Mouse (Mus musculus) neural tube, embryonic 14.5 days (tissue): ENCODE results near the gene Prss35. TPM values are rescaled to one million over a fixed set of nuclear protein-coding genes. Genes with fewer than 3 reads are reported as not detected.
A peak's percentile ranks its signal among the peaks of the same experiment; 100 is the strongest.

Experiments used
- ATAC-seq: fragments of 200-750 bp; cut with Nextera tagmentation; 2 replicates; pipeline ENCODE4 v1.8.0; 2017; ENCODE audit warnings: low read depth, mild to moderate bottlenecking, moderate TSS enrichment, moderate library complexity
- H3K27ac ChIP-seq: fragments of 300-500 bp; sonication (generic); 2 replicates; pipeline ENCODE4 v1.5.1; 2014; ENCODE audit warnings: low read depth, mild to moderate bottlenecking, control low read depth, low read length, moderate library complexity, mixed read lengths
- H3K27me3 ChIP-seq: fragments of 300-500 bp; sonication (generic); 2 replicates; pipeline ENCODE4 v1.6.1; 2014; ENCODE audit warnings: low read length; ENCODE audit not compliant: control insufficient read depth, insufficient read depth
- H3K36me3 ChIP-seq: fragments of 300-500 bp; sonication (generic); 2 replicates; pipeline ENCODE4 v1.6.1; 2014; ENCODE audit warnings: low read length, mixed read lengths; ENCODE audit not compliant: control insufficient read depth, insufficient read depth
- H3K4me1 ChIP-seq: fragments of 300-500 bp; sonication (generic); 2 replicates; pipeline ENCODE4 v1.6.1; 2014; ENCODE audit warnings: low read length; ENCODE audit not compliant: control insufficient read depth, insufficient read depth
- H3K4me2 ChIP-seq: fragments of 300-500 bp; sonication (generic); 2 replicates; pipeline ENCODE4 v1.6.1; 2014; ENCODE audit warnings: mild to moderate bottlenecking, low read depth, low read length, control low read depth
- H3K4me3 ChIP-seq: fragments of 300-500 bp; sonication (generic); 2 replicates; pipeline ENCODE4 v1.5.1; 2014; ENCODE audit warnings: low read depth, low read length, control low read depth, mixed read lengths
- H3K9ac ChIP-seq: fragments of 300-500 bp; sonication (generic); replicated peaks from 2 replicates; pipeline ENCODE4 v1.6.1; 2014; ENCODE audit warnings: low read depth, mild to moderate bottlenecking, control low read depth, low read length, mixed read lengths
- H3K9me3 ChIP-seq: fragments of 300-500 bp; sonication (generic); 2 replicates; pipeline ENCODE4 v1.6.1; 2016; ENCODE audit warnings: low read length; ENCODE audit not compliant: control insufficient read depth
- WGBS: fragments of 180-500 bp; shearing (Covaris S2); extraction: QIAGEN DNeasy Blood & Tissue Kit; methylation state at CpG from one replicate; pipeline ENCODE4 v1.1.7; 2014; 5-methylcytosine and 5-hydroxymethylcytosine counted together
- polyA plus RNA-seq: library from polyadenylated mRNA; unstranded; fragments of >200 nt; fragmentation: Nextera tagmentation; extraction: Ambion mirVana; gene quantifications from 2 replicates; pipeline ENCODE4 v1.2.1, GENCODE M21; 2014

The Prss35 gene
- polyA plus RNA-seq, 1 experiment from 2014 or later, result 4.2 TPM

DNA sequence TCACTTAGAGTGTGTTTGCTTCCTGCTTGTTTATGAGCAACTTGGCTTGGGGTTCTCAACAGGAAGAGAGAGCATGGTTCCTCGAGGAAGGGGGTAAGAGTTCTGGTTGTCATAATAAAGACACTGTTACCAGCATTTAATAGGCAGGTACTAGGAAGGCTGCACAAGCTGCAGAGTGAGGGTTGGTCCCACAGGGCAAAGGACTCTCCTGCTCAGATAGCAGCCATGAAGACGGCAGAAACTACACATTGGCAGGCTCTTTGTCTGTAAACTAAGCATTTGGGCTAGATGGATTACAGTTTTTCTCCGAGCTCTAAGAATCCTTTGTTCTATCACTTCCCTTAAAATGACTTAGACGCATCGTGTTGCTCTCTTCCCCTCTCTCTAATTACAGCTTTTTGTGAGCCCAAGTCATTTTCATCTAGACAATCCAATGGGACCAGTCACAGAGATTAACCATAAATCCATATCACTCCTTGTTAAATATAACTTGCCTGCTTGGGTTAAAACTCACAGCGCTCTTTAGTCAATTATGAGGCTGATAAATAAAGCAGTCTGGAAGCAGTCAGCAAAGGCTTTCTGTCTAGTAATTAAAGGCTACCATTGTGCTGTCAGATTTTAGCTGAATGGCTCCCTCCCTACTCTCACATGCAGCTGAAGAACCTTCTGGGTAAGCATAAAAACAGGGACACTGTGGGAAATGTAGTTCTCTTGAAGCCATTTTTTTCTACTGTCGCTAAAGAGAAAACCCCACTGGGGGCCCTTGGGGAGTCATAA, 17.7 kb upstream of the Prss35 start:
- Histone ChIP-seq H3K36me3 (no peaks in the 10 kb centered on the region), H3K4me3 (no peak overlapping the region), H3K9me3 (no peaks in the 10 kb centered on the region), H3K4me1 (no peaks in the 10 kb centered on the region), H3K4me2 (no peak overlapping the region), H3K27ac (peak overlapping the region; percentile 61), H3K27me3 (no peaks in the 10 kb centered on the region), H3K9ac (no peak overlapping the region)
- 31% methylated on average over 7 of the region's 7 CpGs for WGBS
- ATAC-seq, result peak; percentile 75

- Histone ChIP-seq H3K27me3 (no peaks in the 10 kb centered on the region), H3K4me3 (no peak overlapping the region), H3K4me2 (no peak overlapping the region), H3K9me3 (no peaks in the 10 kb centered on the region), H3K36me3 (no peaks in the 10 kb centered on the region), H3K27ac (peak overlapping the region; percentile 61), H3K9ac (no peak overlapping the region), H3K4me1 (no peaks in the 10 kb centered on the region)
- 67% methylated on average over 5 of the region's 5 CpGs for WGBS
- peak; percentile 35; the same call in 1 of the 2 replicates for ATAC-seq
These were observed 17.1 kb upstream of the Prss35 start for GRCm38 (mm10) chr9:86726381-86726720.

GRCm38 (mm10) chr9:86728214-86728814, 15.1 kb upstream of the Prss35 start:
- no peaks in the 10 kb centered on the region for H3K36me3 ChIP-seq
- no peak overlapping the region for H3K4me2 ChIP-seq
- ATAC-seq, result no peak
- no peak overlapping the region for H3K9ac ChIP-seq
- H3K4me1 ChIP-seq, result no peaks in the 10 kb centered on the region
- no peaks in the 10 kb centered on the region for H3K27me3 ChIP-seq
- H3K27ac ChIP-seq, result no peak overlapping the region
- no peaks in the 10 kb centered on the region for H3K9me3 ChIP-seq
- WGBS, result 85% methylated on average over 10 of the region's 10 CpGs
- no peak overlapping the region for H3K4me3 ChIP-seq

- WGBS, result 87% methylated on average over 1 of the region's 1 CpGs
- Histone ChIP-seq H3K9ac (no peak overlapping the region), H3K9me3 (no peaks in the 10 kb centered on the region), H3K4me1 (no peaks in the 10 kb centered on the region), H3K4me2 (no peak overlapping the region), H3K27ac (no peak overlapping the region), H3K27me3 (no peaks in the 10 kb centered on the region), H3K36me3 (no peaks in the 10 kb centered on the region), H3K4me3 (no peak overlapping the region)
- ATAC-seq, result no peak
These were observed 14.4 kb upstream of the Prss35 start for GRCm38 (mm10) chr9:86729084-86729483.

DNA sequence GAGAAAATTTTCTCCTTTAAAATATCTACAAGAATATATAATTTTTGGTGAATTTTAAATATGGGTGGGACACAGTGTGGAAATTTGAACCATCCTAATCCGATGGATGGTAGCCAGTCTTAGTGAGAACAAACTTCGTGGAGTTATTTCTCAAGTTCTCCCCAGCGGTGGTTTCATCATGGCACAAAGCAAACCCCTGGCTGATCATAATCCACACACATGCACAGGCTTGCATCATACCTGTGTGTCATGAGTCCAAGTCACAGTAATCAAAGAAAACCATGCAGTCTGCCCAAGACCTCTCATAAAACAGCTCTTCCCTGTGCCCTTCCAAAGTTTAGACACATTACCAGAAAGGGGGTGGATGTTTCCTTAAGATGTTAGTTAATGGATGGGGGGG, 13.6 kb upstream of the Prss35 start:
- H3K9me3 ChIP-seq, result no peaks in the 10 kb centered on the region

GRCm38 (mm10) chr9:86734357-86734756, 9.1 kb upstream of the Prss35 start:
- Histone ChIP-seq H3K27me3 (no peaks in the 10 kb centered on the region), H3K4me2 (no peak overlapping the region), H3K4me1 (no peaks in the 10 kb centered on the region), H3K36me3 (no peaks in the 10 kb centered on the region), H3K4me3 (no peak overlapping the region), H3K9me3 (no peaks in the 10 kb centered on the region), H3K27ac (no peak overlapping the region), H3K9ac (no peak overlapping the region)
- no peak for ATAC-seq

More for the DNA sequence above, 13.6 kb upstream of the Prss35 start:
- no peak for ATAC-seq
- no peak overlapping the region for H3K4me3 ChIP-seq
- no peaks in the 10 kb centered on the region for H3K4me1 ChIP-seq
- no peak overlapping the region for H3K4me2 ChIP-seq
- H3K36me3 ChIP-seq, result no peaks in the 10 kb centered on the region
- no peaks in the 10 kb centered on the region for H3K27me3 ChIP-seq
- H3K9ac ChIP-seq, result no peak overlapping the region
- 93% methylated on average over 3 of the region's 3 CpGs for WGBS
- H3K27ac ChIP-seq, result no peak overlapping the region

DNA sequence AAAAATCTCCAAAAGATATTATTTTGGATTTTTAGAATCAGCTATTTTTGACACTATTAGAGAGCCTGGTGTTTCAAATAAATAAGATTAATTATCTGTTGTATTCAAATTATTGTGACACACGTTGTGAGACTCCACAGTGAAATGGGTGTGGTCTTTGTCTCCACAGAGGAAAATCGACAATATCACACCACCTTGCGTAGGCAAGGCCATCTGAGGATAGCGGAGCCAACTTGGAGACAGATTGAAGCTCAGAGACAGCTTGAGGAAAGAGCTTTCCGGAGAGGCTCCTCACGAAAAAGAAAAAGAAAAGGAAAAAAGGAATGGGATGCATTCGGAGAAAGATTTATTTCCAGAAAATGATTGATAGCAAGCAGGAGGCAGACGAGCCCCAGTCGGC, 8.7 kb upstream of the Prss35 start:
- Histone ChIP-seq H3K27me3 (no peaks in the 10 kb centered on the region), H3K9me3 (no peaks in the 10 kb centered on the region), H3K4me3 (no peak overlapping the region), H3K27ac (no peak overlapping the region), H3K36me3 (no peaks in the 10 kb centered on the region), H3K4me1 (no peaks in the 10 kb centered on the region), H3K4me2 (no peak overlapping the region), H3K9ac (no peak overlapping the region)
- WGBS, result 69% methylated on average over 9 of the region's 9 CpGs
- ATAC-seq, result no peak

- H3K9ac ChIP-seq, result no peak overlapping the region
- ATAC-seq, result no peak
- no peak overlapping the region for H3K4me3 ChIP-seq
- no peaks in the 10 kb centered on the region for H3K4me1 ChIP-seq
- H3K36me3 ChIP-seq, result no peaks in the 10 kb centered on the region
- no peaks in the 10 kb centered on the region for H3K9me3 ChIP-seq
- H3K27ac ChIP-seq, result no peak overlapping the region
- no peak overlapping the region for H3K4me2 ChIP-seq
- H3K27me3 ChIP-seq, result no peaks in the 10 kb centered on the region
- WGBS, result 97% methylated on average over 4 of the region's 4 CpGs
These were observed 6.5 kb upstream of the Prss35 start for GRCm38 (mm10) chr9:86736991-86737390.

DNA sequence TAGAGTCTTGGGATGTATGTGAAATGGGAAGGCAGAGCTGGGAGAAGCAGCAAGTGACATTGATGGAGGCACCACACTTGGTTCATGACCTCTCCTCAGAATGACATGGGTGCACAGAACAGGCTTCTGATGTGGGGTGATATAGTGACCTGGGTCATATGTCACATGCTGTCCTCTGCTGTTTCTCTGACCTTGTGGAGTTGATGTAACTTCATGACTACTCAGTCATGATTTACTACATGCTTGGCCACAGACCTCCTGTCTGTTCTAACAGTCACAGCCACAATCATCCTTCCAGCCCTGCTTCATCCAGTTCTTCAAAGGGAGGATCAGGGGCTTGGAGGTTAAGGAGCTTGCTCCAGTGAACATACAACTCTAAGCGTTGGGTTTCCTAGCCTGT, 5.4 kb upstream of the Prss35 start:
- H3K4me2 ChIP-seq, result no peak overlapping the region
- H3K36me3 ChIP-seq, result no peaks in the 10 kb centered on the region
- peaks cover 2% of the 10 kb centered on the region; the same call in 1 of the 2 replicates for H3K4me1 ChIP-seq
- no peak overlapping the region for H3K27ac ChIP-seq
- no peak overlapping the region for H3K9ac ChIP-seq
- no peak for ATAC-seq
- WGBS, result 98% methylated on average over 1 of the region's 1 CpGs
- no peaks in the 10 kb centered on the region for H3K9me3 ChIP-seq
- no peak overlapping the region for H3K4me3 ChIP-seq
- no peaks in the 10 kb centered on the region for H3K27me3 ChIP-seq
